Mouse (Mus musculus): ENCODE measurements at regions not wholly inside any gene's neighbourhood (a gene's known extent, or its start where the extent isn't known, plus 50 kb on each side); places are given as distances from the start of the nearest gene placed in this dataset.

GRCm38 (mm10) chr8:30941511-30942175, 2486.9 kb upstream of the 5930422O12Rik start:
- TF ChIP-seq CTCF (IDR thresholded peaks at IDR 0.05) (no peak), POLR2A (IDR thresholded peaks at IDR 0.05; ENCODE audit: insufficient read depth, low read depth, low read length) (no peak)
